Mouse (Mus musculus): Measurements from ENCODE around the gene Ppp2r2c.

Gene Ppp2r2c

GRCm38 (mm10) chr5:36868266-36869090, at the start of gene Ppp2r2c:
Gene Ppp2r2c (plus strand): TSS chr5:36868513.
- no peak for DNase-seq (ENCODE audit: extremely low read depth, insufficient read length, low spot score)

GRCm38 (mm10) chr5:36819742-36820141, 48.6 kb upstream of the Ppp2r2c start:
- no peak for DNase-seq (ENCODE audit: extremely low read depth, insufficient read length, low spot score)

- DNase-seq (ENCODE audit: extremely low read depth, insufficient read length, low spot score) = no peak
Measured at GRCm38 (mm10) chr5:36820142-36820541, 48.2 kb upstream of the Ppp2r2c start.

- no peak for DNase-seq (ENCODE audit: extremely low read depth, insufficient read length, low spot score)
Measured at GRCm38 (mm10) chr5:36822907-36823306, 45.4 kb upstream of the Ppp2r2c start.

- DNase-seq (ENCODE audit: extremely low read depth, insufficient read length, low spot score) = no peak
Measured at GRCm38 (mm10) chr5:36829098-36829497, 39.2 kb upstream of the Ppp2r2c start.

- peak; percentile 95 for DNase-seq (ENCODE audit: extremely low read depth, insufficient read length, low spot score)
Measured at GRCm38 (mm10) chr5:36829913-36830879, 38.1 kb upstream of the Ppp2r2c start, which contains the start of gene Man2b2. Gene Man2b2 (minus strand): TSS chr5:36830653.

GRCm38 (mm10) chr5:36831272-36831671, 37.0 kb upstream of the Ppp2r2c start:
- no peak for DNase-seq (ENCODE audit: extremely low read depth, insufficient read length, low spot score)

GRCm38 (mm10) chr5:36835933-36836332, 32.4 kb upstream of the Ppp2r2c start:
- no peak for DNase-seq (ENCODE audit: extremely low read depth, insufficient read length, low spot score)

GRCm38 (mm10) chr5:36839032-36839431, 29.3 kb upstream of the Ppp2r2c start:
- DNase-seq (ENCODE audit: extremely low read depth, insufficient read length, low spot score) = no peak

- DNase-seq (ENCODE audit: extremely low read depth, insufficient read length, low spot score) = no peak
Measured at GRCm38 (mm10) chr5:36839602-36840001, 28.7 kb upstream of the Ppp2r2c start.

GRCm38 (mm10) chr5:36840092-36840491, 28.2 kb upstream of the Ppp2r2c start:
- no peak for DNase-seq (ENCODE audit: extremely low read depth, insufficient read length, low spot score)

GRCm38 (mm10) chr5:36841701-36842100, 26.6 kb upstream of the Ppp2r2c start:
- DNase-seq (ENCODE audit: extremely low read depth, insufficient read length, low spot score) = no peak

- no peak for DNase-seq (ENCODE audit: extremely low read depth, insufficient read length, low spot score)
Measured at GRCm38 (mm10) chr5:36844490-36844889, 23.8 kb upstream of the Ppp2r2c start.

GRCm38 (mm10) chr5:36851572-36851971, 16.7 kb upstream of the Ppp2r2c start:
- no peak for DNase-seq (ENCODE audit: extremely low read depth, insufficient read length, low spot score)

GRCm38 (mm10) chr5:36855180-36855579, 13.1 kb upstream of the Ppp2r2c start:
- no peak for DNase-seq (ENCODE audit: extremely low read depth, insufficient read length, low spot score)

GRCm38 (mm10) chr5:36856529-36856928, 11.8 kb upstream of the Ppp2r2c start:
- no peak for DNase-seq (ENCODE audit: extremely low read depth, insufficient read length, low spot score)

GRCm38 (mm10) chr5:36857546-36857945, 10.8 kb upstream of the Ppp2r2c start:
- DNase-seq (ENCODE audit: extremely low read depth, insufficient read length, low spot score) = no peak

GRCm38 (mm10) chr5:36861084-36861483, 7.2 kb upstream of the Ppp2r2c start:
- DNase-seq (ENCODE audit: extremely low read depth, insufficient read length, low spot score) = no peak

GRCm38 (mm10) chr5:36866701-36867250, 1.5 kb upstream of the Ppp2r2c start:
- no peak for DNase-seq (ENCODE audit: extremely low read depth, insufficient read length, low spot score)

GRCm38 (mm10) chr5:36867561-36867960, 752 bp upstream of the Ppp2r2c start:
- no peak for DNase-seq (ENCODE audit: extremely low read depth, insufficient read length, low spot score)

- no peak for DNase-seq (ENCODE audit: extremely low read depth, insufficient read length, low spot score)
Measured at GRCm38 (mm10) chr5:36869186-36869577, 869 bp downstream of the Ppp2r2c start.

Data from 3134 (cell line).